Mouse (Mus musculus) heart, adult 2 months (tissue): ENCODE data around the gene Fndc1.

Experiments used
- CTCF ChIP-seq: fragments of 200-600 bp; IDR thresholded peaks from 2 replicates; pipeline ENCODE4 v1.8.1; 2022; ENCODE audit warnings: antibody characterized with exemption, mild to moderate bottlenecking, moderate library complexity
- POLR2A ChIP-seq: fragments of 200-500 bp; IDR thresholded peaks from 2 replicates; pipeline ENCODE4 v1.6.1; 2011; ENCODE audit warnings: mild to moderate bottlenecking, low read depth, low read length, control low read depth; ENCODE audit not compliant: insufficient read depth

- TF ChIP-seq CTCF, result no peak
- TF ChIP-seq POLR2A, result no peak
These were observed 120.0 kb downstream of the Fndc1 start for GRCm38 (mm10) chr17:7707073-7707472.
